Mouse (Mus musculus): Measurements from ENCODE around the gene Tkt. TPM values are rescaled to one million over a fixed set of nuclear protein-coding genes. Genes with fewer than 3 reads are reported as not detected.
"Not testable (repeated sequence)": the region's sequence is repeated elsewhere in the genome, so short reads cannot be mapped to it uniquely, and the experiment has no call there.

The Tkt gene
- polyA plus RNA-seq, 1 experiment = 53.0 TPM

DNA sequence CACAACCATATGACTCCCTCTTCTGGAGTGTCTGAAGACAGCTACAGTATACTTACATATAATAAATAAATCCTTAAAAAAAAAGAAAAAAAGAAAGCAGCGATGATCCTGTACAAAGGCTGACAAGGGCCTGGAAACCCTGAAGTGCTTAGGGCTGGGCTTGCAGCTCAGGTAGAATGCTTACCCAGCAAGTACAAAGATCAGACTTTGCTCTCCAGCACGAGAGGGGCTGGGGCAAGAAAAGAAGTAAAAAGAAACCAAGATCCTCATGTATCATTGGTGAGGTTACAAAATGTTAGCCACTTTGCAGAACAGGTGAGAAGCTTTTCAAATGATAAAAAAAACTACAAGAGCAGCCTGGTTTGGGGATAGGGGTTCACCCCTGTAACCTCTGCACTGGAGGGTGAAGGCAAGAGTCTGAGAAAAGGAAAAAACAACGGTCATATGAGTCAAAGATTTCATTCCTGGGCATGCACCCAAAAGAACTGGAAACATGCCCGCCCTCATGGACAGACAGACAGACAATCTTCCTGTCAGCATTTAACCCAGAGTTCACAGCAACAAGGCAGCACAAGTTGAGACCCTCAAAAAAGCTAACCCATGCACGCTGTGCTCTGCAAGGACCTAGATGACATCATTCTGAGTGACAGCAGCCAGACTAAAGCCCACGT lies 14.2 kb upstream of the Tkt start:
- H3K27me3 ChIP-seq (ENCODE audit: control insufficient read depth, insufficient read depth, insufficient read length) = no peaks in the 10 kb centered on the region
- no peak overlapping the region for H3K4me3 ChIP-seq
- H3K4me2 ChIP-seq (ENCODE audit: low read depth) = no peak overlapping the region
- H3K79me2 ChIP-seq (ENCODE audit: control insufficient read depth, insufficient read depth) = no peaks in the 10 kb centered on the region
- H3ac ChIP-seq (ENCODE audit: control insufficient read depth, insufficient read length) = no peak overlapping the region
- no peaks in the 10 kb centered on the region for H3K36me3 ChIP-seq (ENCODE audit: control insufficient read depth, insufficient read depth)
- TF ChIP-seq POLR2A (IDR thresholded peaks at IDR 0.05; ENCODE audit: insufficient read length, low read depth) (no peak), TCF12 (IDR thresholded peaks at IDR 0.05; ENCODE audit: insufficient read depth, poor library complexity, severe bottlenecking) (no peak), REST (IDR thresholded peaks at IDR 0.05; ENCODE audit: insufficient read depth, insufficient read length) (no peak), MYOD1 (IDR thresholded peaks at IDR 0.05; ENCODE audit: control insufficient read depth in 1 of 3, insufficient read length in 2 of 3, low read depth in 2 of 3) (no peak), SRF (IDR thresholded peaks at IDR 0.05; ENCODE audit: control insufficient read depth, insufficient read length, low read depth) (no peak), USF1 (IDR thresholded peaks at IDR 0.05; ENCODE audit: low read depth) (no peak), MAX (IDR thresholded peaks at IDR 0.05; ENCODE audit: low read depth) (no peak), TCF3 (IDR thresholded peaks at IDR 0.05; ENCODE audit: insufficient read length, low read depth) (no peak), CEBPB (IDR thresholded peaks at IDR 0.05; ENCODE audit: insufficient read depth, poor library complexity, severe bottlenecking) (no peak), E2F4 (IDR thresholded peaks at IDR 0.05; ENCODE audit: insufficient read depth) (no peak), POLR2AphosphoS2 (IDR thresholded peaks at IDR 0.05; ENCODE audit: insufficient read length, low read depth) (no peak), MYOG (IDR thresholded peaks at IDR 0.05; ENCODE audit: control insufficient read depth in 1 of 3, insufficient read depth in 1 of 3, insufficient read length in 2 of 3, low read depth in 2 of 3) (no peak)

DNA sequence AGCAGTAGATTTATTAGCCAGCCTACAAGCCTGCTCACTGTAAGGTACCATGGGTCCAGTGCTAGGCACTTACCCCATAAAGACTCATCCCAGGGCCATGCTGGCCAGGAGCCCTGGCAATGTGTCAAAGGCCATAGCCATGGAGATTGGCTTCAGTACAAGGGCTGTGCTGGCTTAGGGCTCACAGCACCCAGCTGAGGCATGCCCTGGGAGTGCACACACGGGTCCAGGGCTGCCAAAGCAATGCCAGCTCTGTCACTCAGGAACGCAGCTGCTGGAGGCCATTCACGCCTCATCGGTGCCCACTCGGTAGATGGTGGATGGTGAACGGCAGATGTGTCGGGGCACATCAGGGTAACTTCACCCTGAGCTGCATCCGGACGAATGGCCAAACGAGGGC lies 6.6 kb upstream of the Tkt start:
- H3K4me3 ChIP-seq = no peak overlapping the region
- H3K36me3 ChIP-seq (ENCODE audit: control insufficient read depth, insufficient read depth) = no peaks in the 10 kb centered on the region
- no peaks in the 10 kb centered on the region for H3K27me3 ChIP-seq (ENCODE audit: control insufficient read depth, insufficient read depth, insufficient read length)
- H3K79me2 ChIP-seq (ENCODE audit: control insufficient read depth, insufficient read depth) = no peaks in the 10 kb centered on the region
- peak in 1 of 3 experiments; percentile 66 for TF ChIP-seq MYOD1 (IDR thresholded peaks at IDR 0.05; ENCODE audit: control insufficient read depth in 1 of 3, insufficient read length in 2 of 3, low read depth in 2 of 3)
- no peak for TF ChIP-seq POLR2A (IDR thresholded peaks at IDR 0.05; ENCODE audit: insufficient read length, low read depth)
- TF ChIP-seq MAX (IDR thresholded peaks at IDR 0.05; ENCODE audit: low read depth) = no peak
- no peak overlapping the region for H3K4me2 ChIP-seq (ENCODE audit: low read depth)
- H3ac ChIP-seq (ENCODE audit: control insufficient read depth, insufficient read length) = no peak overlapping the region

DNA sequence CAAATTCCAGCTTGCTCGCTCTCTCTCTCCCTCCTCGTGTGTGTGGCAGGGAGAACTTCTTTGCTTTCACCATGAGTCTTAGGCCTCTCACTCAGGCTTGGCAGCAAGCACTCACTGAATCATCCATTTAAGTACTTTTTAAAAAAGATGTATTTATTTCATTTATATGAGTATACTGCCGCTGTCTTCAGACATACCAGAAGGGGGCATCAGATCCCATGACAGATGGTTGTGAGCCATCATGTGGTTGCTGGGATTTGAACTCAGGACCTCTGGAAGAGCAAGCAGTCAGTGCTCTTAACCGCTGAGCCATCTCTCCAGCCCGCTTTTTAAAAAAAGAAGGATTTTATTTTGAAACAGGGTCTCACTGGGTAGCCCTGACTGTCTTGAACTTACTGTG lies 4.8 kb upstream of the Tkt start:
- H3K27me3 ChIP-seq (ENCODE audit: control insufficient read depth, insufficient read depth, insufficient read length); H3K36me3 ChIP-seq (ENCODE audit: control insufficient read depth, insufficient read depth); H3K4me2 ChIP-seq (ENCODE audit: low read depth); H3K4me3 ChIP-seq; H3K79me2 ChIP-seq (ENCODE audit: control insufficient read depth, insufficient read depth); H3ac ChIP-seq (ENCODE audit: control insufficient read depth, insufficient read length): not testable (repeated sequence)

DNA sequence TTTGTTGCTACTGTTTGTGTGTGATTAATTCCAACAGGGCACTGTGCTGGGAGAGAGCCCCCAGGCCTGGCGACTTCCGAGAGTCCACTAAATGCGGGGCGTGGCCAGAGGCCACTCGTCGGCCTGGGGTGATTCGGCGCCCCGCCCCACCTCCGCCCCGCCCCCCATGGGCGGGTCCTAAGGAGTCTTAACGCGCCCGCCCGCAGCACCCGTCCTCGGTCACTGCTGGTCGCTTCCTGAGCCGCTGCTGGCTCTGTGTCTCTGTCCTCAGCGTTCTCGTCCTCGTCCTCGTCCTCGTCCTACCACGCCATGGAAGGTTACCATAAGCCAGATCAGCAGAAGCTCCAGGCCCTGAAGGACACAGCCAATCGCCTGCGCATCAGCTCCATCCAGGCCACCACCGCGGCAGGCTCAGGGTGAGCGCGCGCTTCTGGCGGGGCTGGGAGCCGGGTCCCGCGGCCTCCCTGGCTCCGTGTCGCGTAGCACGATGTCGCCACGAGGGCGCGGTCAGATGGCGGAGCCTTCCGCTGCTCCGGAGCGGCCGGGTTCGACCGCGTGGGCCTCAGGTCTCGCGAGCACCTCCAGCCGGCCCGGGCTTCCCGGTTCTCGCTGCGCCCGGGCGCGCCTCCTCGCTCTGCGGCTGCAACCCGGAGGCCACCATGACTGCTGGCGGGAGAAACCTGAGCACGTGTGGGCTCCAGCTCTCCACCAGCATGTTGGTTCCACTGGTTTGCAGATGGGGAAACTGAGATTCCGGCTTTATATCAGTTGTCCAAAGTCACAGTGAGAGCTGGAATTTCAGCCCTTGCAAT lies 1.0 kb downstream of the Tkt start:
- peak; percentile 94 for TF ChIP-seq POLR2AphosphoS2 (IDR thresholded peaks at IDR 0.05; ENCODE audit: insufficient read length, low read depth)
- TF ChIP-seq SRF (IDR thresholded peaks at IDR 0.05; ENCODE audit: control insufficient read depth, insufficient read length, low read depth) = peak; percentile 31
- TF ChIP-seq POLR2A (IDR thresholded peaks at IDR 0.05; ENCODE audit: insufficient read length, low read depth) = peak; percentile 99
- no peak for TF ChIP-seq USF1 (IDR thresholded peaks at IDR 0.05; ENCODE audit: low read depth)
- Histone ChIP-seq H3K27me3 (ENCODE audit: control insufficient read depth, insufficient read depth, insufficient read length) (no peaks in the 10 kb centered on the region), H3K4me3 (peak overlapping the region; percentile 81), H3K4me2 (ENCODE audit: low read depth) (peak overlapping the region; percentile 88), H3ac (ENCODE audit: control insufficient read depth, insufficient read length) (peak overlapping the region; percentile 48), H3K36me3 (ENCODE audit: control insufficient read depth, insufficient read depth) (no peaks in the 10 kb centered on the region), H3K79me2 (ENCODE audit: control insufficient read depth, insufficient read depth) (peaks cover 50% of the 10 kb centered on the region)

DNA sequence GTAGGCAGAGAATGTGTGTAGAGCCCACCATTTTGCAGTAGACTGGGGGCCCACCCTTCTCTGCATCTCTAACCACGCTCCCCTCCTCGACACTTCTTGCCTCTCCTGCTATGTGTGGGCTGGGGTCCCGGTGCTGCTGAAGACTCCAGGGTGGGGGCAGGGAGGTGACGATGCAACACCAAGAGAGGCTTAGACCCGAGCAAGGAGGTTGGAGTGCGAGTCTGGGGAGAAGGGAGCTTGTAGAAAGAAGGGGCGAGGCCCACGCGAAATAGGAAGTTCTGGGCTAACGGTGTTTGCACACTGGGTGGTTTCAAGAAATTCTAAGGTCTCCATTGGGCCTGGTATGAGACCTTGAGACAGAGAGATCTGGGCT lies 1.6 kb downstream of the Tkt start:
- Histone ChIP-seq H3K4me3 (peak overlapping the region; percentile 81), H3ac (ENCODE audit: control insufficient read depth, insufficient read length) (peak overlapping the region; percentile 48), H3K4me2 (ENCODE audit: low read depth) (peak overlapping the region; percentile 64), H3K79me2 (ENCODE audit: control insufficient read depth, insufficient read depth) (peaks cover 55% of the 10 kb centered on the region), H3K27me3 (ENCODE audit: control insufficient read depth, insufficient read depth, insufficient read length) (no peaks in the 10 kb centered on the region), H3K36me3 (ENCODE audit: control insufficient read depth, insufficient read depth) (no peaks in the 10 kb centered on the region)
- no peak for TF ChIP-seq E2F4 (IDR thresholded peaks at IDR 0.05; ENCODE audit: insufficient read depth)
- TF ChIP-seq USF1 (IDR thresholded peaks at IDR 0.05; ENCODE audit: low read depth) = no peak
- TF ChIP-seq MYOG (IDR thresholded peaks at IDR 0.05; ENCODE audit: control insufficient read depth in 1 of 3, insufficient read depth in 1 of 3, insufficient read length in 2 of 3, low read depth in 2 of 3) = no peak
- no peak for TF ChIP-seq TCF3 (IDR thresholded peaks at IDR 0.05; ENCODE audit: insufficient read length, low read depth)
- TF ChIP-seq MYOD1 (IDR thresholded peaks at IDR 0.05; ENCODE audit: control insufficient read depth in 1 of 3, insufficient read length in 2 of 3, low read depth in 2 of 3) = no peak
- TF ChIP-seq POLR2A (IDR thresholded peaks at IDR 0.05; ENCODE audit: insufficient read length, low read depth) = no peak
- no peak for TF ChIP-seq CEBPB (IDR thresholded peaks at IDR 0.05; ENCODE audit: insufficient read depth, poor library complexity, severe bottlenecking)
- no peak for TF ChIP-seq REST (IDR thresholded peaks at IDR 0.05; ENCODE audit: insufficient read depth, insufficient read length)
